Mouse (Mus musculus): ENCODE results near the gene Raver1.
"Not testable (repeated sequence)": the region's sequence is repeated elsewhere in the genome, so short reads cannot be mapped to it uniquely, and the experiment has no call there.

Raver1 gene

DNA sequence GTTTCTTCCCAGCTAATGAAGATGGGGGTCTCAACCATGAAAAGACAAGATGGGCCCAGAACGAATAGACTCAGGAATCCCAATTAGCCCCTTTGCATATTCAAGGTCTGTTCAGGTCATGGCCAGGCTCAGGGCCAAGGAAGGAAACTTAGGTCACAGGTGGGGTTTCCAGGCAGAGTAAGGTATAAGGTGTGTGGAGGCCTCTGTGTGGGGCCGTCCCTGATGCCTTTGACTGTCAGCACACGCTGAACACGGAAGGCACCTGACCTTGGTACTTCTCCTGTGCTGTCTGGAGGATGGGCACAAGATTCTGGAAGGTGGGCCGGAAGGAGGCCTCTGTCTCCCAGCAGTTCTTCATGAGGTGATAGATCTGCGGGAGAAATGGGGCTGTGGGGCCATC is 13.0 kb upstream of the Raver1 start:
- no peak for DNase-seq

DNA sequence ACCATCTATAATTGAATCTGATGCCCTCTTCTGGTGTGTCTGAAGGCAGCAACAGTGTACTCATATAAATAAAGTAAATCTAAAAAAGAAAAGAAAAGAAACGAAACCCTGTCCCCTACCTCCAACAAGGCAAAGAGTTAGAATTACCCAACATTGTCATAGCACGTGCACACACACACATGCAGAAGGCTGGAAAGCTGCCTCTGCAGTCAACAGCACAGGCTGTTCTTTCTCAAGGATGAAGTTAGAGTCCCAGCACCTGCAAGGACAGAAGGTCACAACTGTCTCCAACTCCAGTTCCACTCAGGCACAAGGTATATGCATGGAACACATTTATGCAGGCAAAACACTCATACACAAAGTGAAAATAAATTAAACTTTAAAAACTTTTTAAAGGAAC is 10.3 kb upstream of the Raver1 start:
- DNase-seq: no peak

DNA sequence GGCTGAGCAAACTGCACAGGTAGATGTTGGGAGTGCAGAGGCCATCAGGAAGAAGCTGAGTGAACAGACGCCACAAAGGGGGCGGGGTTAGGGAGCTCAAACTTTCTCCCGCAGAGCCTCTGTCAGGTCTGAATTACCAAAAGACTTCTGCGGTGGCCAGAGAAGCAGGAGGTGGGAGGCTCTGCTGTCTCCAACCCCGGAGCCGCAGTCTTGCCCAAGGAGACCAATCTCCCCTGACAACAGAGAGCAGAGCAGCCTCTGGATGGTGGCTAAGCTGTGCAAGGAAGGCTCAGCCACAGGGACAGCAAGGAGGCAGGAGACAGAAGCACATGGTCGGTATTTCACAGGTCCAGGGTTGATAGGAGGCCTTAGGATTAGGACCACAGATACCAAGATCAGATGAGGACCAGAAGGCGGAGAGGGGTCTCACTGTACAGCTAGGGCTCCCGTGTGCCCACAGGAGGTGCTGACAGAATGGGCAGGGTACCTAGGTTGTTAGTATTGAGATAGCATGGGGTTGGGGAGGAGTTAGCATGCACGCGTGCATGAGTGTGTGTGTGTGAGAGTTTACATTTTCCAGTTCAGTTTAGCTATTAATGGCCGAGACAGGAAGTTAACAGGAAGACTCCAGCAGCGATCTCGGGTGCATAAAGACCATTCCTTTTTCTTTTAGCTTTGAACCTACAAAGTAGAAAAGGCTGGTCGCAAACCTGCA is 8.8 kb upstream of the Raver1 start:
- DNase-seq: no peak

GRCm38 (mm10) chr9:21097793-21098192 is 6.0 kb upstream of the Raver1 start:
- DNase-seq: no peak

- no peak for DNase-seq
Measured at GRCm38 (mm10) chr9:21095958-21096357, 4.2 kb upstream of the Raver1 start.

- no peak for DNase-seq
Measured at GRCm38 (mm10) chr9:21093423-21093822, 1.6 kb upstream of the Raver1 start.

DNA sequence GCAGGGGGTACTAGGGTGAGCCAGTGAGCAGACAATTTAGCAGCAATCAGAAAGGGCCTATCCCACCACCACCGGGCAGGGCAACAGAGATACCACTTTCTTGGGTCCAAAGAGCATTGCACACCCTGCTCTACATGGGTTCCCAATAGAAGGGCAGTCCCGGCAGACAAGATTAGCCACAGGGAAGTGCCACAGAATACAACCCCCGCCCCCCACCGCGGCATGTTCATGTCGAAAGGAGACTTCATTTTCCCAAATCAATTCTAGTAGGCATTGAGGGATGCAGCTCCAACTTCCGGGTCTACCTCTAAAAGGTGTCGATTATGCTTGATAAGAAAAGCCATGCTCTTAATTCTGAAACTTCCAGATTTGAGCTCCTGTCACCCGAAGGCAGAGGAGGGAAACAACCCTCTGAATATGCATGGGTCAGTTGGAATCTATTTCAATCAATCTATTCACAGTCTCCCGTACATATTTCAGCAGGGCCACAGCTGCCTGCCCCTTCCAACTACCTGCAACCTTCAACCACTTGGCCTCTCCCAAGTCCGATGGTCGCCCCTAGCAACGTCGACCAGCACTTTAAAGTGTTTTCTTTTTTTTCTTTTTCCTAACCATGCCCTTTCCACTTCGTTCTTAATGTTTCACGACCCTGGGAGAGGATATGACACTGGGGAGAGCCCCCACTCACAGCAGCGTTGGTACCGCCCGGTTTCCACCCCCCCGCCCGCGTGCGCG is 669 bp downstream of the Raver1 start:
- no peak for DNase-seq

DNA sequence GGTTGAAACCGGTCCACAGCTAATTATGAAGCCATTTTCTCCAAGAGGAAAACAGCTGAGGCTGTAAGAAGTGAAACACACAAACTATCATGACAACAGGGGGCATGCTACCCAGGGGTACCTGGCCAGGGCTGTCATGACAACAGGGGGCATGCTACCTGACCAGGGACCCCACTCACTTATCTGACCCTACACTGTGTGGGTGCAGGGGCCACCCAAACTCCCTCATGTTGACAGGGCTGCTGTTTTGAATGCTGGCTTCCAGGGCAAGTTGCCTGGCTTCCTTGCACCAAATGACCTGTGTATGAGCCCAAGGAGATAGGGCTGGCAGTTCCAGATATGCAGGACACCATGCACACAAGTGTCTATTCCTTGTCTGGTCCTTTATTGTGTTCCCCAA is 1.3 kb downstream of the Raver1 start:
- no peak for DNase-seq

DNA sequence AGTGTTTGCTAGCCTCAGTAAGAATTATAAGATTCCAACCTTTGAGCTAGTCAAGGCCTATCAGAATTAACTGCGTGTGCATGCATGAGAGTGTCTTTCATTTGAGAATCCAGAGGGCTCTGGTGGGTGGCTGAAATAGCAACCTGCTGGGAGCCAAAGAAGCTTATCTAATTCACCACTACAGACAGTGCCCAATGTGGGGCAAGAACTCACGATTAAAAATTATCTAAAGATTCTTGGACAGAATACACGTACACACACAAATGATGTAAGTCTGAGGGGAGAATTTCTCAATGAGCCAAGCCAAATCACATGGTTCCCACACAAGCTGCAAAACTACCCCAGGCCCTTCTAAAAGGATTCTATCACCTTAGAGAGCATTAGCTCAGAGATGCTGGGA is 8.5 kb downstream of the Raver1 start:
- DNase-seq: no peak

DNA sequence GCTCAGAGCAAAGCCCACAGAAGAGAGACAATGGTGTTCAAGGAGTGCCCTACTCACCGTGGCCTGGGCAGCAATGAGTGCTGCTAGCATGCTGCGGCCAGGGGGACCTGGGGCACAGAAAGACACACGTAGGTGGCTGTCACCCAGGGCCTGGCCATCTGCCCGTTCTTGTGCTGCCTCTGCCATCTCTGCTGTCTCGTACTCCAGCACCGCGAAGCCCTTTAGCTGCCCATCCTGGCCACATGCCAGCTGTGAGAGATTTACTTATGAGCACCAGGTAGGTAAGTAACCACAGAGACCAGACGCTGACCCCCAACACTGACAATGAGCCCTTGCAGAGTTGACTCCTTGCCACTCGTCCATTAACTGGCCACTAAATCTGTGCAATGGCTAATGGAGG is 10.7 kb downstream of the Raver1 start:
- no peak for DNase-seq

- no peak for DNase-seq
Measured at GRCm38 (mm10) chr9:21075625-21076024, 16.2 kb downstream of the Raver1 start.

DNA sequence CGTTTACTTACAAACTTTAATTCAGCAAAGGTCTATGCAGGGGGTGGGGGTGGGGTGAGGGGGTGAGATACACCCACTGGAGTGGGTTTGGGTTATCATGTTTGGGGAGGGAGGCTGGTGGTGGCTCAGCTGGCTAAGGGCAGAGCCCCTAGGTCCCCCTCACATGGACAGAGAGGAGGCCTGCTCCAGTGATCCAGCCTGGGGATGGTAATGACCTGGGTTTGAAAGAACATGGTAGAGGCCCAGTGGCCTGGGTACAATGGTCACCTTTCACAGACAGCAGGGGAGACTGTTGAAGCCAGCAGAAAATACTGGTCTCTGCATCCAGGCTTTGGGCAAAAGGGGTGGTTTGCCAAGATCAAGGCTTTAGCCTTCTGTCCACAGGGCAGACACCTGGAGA is 17.6 kb downstream of the Raver1 start:
- no peak for DNase-seq

DNA sequence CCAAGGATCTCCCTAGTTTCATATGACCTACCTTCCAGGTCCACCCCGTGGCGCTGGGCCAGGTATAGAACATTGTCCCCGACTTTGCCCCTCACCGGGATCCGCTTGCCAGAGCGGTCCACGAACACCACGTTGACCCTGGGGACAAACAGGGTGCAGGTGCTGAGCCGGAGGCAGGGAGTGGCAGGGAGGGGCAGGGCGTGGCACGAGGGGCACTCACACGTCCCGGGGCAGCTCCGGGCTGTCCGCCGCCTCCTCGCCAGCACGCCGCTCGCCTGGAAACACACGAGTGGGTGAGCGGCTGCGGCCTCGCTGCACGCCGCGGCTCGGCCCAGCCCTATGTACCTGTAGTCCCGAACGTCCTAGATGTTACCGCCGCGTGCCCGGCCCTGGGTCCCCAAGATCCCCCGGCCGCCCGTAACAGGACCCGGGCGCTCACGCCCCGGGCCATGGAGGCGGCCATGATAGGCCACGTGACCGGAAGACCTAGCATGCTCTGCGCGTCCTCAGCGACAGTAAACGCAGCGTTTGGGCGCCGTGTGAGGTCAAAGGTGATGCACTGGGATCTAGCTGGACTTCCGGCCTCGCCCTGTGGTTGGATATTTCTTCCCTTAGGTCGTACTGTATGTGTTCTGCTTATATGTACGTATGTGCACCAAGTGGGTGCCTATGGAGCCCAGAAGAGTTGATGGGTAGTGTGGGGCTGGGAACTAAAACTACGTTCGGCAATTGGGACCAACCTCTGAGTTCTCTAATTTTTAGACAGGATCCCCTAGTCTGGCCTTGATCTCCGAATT is 18.6 kb downstream of the Raver1 start, which contains the start of the genes Gm49373 and Fdx1l:
TSS of gene Gm49373 (minus strand) at position 53 of the 797 bp plus-strand sequence.
TSS of gene Fdx1l (minus strand) at position 571 of the 797 bp plus-strand sequence.
- peak; percentile 88 for DNase-seq

- no peak for DNase-seq
Measured at GRCm38 (mm10) chr9:21072641-21073040, 19.2 kb downstream of the Raver1 start.

DNA sequence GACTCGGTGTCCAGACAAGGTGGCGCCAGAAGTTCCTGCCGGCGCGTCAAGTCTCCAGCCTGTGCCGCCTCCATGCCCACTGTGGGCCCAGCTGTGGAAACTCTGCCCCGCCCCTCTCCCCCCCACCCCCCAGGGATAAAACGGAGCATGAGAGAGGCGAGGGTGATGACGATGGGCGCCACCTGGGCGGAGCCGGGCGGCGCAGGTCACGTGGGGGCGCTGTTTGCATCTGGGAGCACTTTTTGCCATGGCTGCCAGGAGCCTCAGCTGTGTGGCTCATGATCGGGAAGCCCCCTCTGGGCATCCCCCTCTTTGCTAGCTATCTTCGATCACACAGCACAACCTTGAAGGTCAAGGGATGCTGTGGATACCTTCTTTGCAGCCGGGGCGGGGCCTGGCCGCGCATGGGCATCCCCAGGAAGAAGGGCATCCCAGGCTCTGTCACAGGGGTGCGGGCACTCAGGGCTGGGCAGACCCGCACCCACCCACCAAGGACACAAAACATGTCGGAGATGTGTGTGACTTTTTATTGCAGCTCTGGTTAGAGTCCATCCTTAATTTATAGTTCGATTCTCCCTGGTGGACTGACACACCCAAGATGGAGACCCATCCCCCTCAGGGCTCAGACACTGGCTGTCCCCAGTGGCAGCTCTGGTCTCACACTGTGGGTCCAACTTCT is 24.7 kb downstream of the Raver1 start, which contains the start of gene Zglp1:
TSS of gene Zglp1 (minus strand) at position 88 of the 679 bp plus-strand sequence.
- DNase-seq: no peak

GRCm38 (mm10) chr9:21062928-21063327 is 28.9 kb downstream of the Raver1 start:
- DNase-seq: no peak

DNA sequence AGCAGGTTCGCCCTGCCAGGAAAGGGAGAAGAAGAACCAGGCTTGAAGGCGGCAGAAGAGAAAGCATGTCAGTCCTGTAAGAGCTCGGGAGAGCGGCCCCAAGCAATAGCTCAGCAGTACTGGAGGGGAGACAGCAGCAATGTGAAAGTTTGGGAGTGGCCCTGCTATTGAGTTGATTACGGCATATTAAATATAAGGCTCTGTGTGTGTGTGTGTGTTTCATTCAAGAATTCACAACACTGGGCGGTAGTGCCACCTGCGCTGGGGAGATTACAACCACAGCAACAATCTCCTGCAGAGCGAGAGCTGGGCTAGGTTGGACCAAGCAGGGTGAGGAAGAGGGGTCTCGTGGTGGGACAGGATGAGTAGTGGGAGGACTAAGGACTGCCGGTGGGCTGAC is 40.2 kb downstream of the Raver1 start:
- no peak for DNase-seq

DNA sequence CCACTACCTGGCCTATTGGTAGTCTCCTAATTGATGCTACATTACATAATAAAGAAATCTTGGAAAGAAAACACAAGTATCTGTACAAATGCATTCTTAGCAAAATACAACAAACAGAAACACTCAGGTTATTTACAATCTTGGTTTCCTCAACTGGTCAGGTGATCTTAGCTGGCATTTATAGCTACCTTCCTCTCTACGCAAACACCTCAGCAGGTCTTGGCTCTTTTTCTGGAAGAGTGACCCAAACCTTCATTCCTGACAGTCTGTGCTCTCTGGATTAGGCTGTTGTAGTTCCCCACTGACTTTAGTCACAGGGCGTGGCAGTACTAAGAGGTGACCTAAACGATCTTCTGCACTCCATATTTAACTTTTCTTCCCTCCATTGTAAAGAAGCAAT is 46.6 kb downstream of the Raver1 start:
- no peak for DNase-seq

- not testable (repeated sequence) for DNase-seq
Measured at GRCm38 (mm10) chr9:21044785-21045184, 47.0 kb downstream of the Raver1 start.

DNA sequence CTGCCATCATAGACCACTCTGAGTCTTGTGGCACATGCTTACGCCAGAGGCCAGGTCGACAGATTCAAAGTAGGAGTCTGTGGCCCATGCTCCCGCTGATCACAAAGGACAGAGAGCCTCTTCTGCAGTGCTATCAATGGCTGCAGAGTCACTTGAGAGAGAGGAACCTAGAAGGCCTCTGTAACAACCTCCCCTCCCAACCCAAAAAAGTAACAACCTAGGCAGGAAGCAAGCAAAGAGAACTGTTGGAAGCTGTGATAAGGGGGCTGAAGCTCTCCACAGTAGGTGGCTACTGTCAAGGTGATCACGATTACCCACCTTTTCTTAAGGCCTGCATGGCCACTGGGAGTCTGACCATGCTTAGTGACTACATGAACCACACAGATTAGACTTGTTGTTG is 48.2 kb downstream of the Raver1 start:
- no peak for DNase-seq

- DNase-seq: no peak
Measured at GRCm38 (mm10) chr9:21041308-21041707, 50.5 kb downstream of the Raver1 start.

DNA sequence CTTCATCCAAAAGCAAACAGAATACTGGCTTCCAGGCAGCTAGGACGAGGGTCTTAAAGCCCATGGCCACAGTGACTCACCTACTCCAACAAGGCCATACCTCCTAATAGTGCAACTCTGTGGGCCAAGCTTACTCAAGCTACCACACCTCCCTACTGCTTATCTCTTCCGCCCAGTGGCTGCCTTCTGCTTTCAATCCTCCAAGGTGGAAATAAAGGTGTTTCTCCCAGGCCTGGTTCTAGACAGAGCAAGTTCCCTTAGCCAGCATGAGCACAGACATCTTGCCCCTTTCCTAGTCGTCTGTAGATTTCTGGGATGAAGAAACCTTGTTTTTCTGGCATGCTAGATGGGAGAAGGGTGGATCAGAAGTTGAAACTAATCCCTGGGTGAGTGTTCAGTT is 52.0 kb downstream of the Raver1 start:
- DNase-seq: no peak

DNA sequence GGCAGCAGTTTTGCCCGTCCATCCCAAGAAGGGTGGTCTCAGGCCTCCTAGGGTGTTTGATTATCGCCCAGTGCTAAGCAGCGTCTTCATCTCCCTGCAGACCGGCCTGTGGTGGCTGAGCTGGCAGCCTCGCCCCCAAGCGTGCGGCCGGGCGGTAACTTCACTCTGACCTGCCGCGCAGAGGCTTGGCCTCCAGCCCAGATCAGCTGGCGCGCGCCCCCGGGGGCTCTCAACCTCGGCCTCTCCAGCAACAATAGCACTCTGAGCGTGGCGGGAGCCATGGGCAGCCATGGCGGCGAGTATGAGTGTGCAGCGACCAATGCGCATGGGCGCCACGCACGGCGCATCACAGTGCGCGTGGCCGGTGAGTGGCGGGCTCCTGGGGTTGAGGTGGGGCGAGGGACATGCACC is 54.3 kb downstream of the Raver1 start:
- DNase-seq: no peak
